Mouse (Mus musculus) bone marrow, adult 2 months (tissue): ENCODE measurements at regions not wholly inside any gene's neighbourhood (a gene's known extent, or its start where the extent isn't known, plus 50 kb on each side); places are given as distances from the start of the nearest gene placed in this dataset.

ENCODE experiments used
- CTCF ChIP-seq: fragments of 200-500 bp; IDR thresholded peaks from 2 replicates; pipeline ENCODE4 v1.5.1; 2011; ENCODE audit warnings: low read length, control low read depth; ENCODE audit not compliant: control insufficient read depth, insufficient read depth
- POLR2A ChIP-seq: fragments of 200-500 bp; IDR thresholded peaks from 2 replicates; pipeline ENCODE4 v1.6.1; 2011; ENCODE audit warnings: low read depth, mild to moderate bottlenecking, control low read depth, low read length, borderline replicate concordance; ENCODE audit not compliant: control insufficient read depth

- TF ChIP-seq POLR2A: no peak
- no peak for TF ChIP-seq CTCF
These were observed 112.2 kb downstream of the Gm525 start for GRCm38 (mm10) chr11:89185862-89186261.
